Mouse (Mus musculus): ENCODE measurements around the gene Scyl1.

DNA sequence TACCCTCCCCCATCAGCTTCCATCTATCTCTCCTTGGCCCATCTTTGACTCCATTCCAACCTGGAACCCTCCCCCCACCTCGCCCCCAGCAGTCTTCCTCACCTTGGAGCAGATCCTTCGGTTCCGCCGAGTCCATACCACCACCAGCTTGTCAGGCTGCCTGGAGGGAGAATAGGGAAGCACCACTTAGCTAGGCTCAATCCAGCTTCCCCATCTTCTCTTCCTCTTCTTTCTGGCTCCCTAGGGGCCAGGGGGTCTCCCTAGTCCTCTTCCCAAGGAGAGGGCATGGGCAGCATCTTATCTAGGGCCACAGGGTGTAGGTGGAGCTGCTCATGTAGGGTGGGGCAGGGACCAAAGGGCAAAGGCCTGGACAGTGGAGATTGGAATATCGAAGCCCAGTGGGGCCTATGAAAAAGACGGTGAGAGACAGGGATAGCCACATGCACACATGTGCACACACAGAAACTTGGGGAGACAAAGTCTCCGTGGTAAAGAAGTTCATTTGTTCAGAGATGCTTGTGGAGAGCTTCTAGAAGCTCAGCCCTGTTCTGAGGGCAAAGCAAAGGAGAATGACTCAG lies 48.3 kb downstream of the Scyl1 start:
- TF ChIP-seq CTCF (IDR thresholded peaks at IDR 0.05; ENCODE audit: extremely low read depth, insufficient read depth, low read length) (no peak), POLR2A (IDR thresholded peaks at IDR 0.05; ENCODE audit: extremely low read depth, insufficient read depth, low read length) (no peak)

All from cortical plate, adult 2 months (tissue).